Mouse (Mus musculus) fibroblast of lung, adult 2 months (primary cell): ENCODE measurements around the gene Vmn1r165.
"Not testable (repeated sequence)": the region's sequence is repeated elsewhere in the genome, so short reads cannot be mapped to it uniquely, and the experiment has no call there.

Experiments used
- DNase-seq: peaks from one replicate; pipeline ENCODE4 v3.0.0-alpha.2; 2011; ENCODE audit warnings: low read depth

Gene Vmn1r165

DNA sequence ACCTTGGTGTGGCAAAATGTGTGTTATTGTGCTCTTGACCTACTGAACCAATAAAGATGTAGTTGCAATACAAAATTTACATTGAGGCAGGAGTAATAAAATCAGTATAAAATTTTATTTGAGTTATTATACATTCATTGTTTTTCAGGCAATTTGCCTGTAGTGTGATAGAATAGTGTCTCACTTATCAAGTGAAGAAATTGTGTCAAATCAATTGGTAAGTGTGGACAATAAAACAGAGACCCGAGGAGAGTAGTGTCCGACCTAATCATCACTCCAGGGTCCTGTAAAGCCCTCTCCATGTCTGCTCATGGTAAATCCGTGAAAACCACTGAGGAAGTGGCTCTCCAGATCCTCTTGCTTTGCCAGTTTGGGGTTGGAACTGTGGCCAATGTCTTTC lies at the start of gene Vmn1r165:
TSS of gene Vmn1r165 (plus strand) at position 301 of the 400 bp plus-strand sequence.
- DNase-seq = not testable (repeated sequence)

DNA sequence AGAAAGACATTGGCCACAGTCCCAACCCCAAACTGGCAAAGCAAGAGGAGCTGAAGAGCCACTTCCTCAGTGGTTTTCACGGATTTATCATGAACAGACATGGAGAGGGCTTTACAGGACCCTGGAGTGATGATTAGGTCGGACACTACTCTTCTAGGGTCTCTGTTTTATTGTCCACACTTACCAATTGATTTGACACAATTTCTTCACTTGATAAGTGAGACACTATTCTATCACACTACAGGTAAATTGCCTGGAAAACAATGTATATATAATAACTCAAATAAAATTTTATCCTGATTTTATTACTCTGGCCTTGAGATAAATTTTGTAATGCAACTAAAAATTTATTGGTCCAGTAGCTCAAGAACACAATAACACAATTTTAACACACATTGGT lies 34.5 kb downstream of the Vmn1r165 start, which contains the start of gene Vmn1r166:
TSS of gene Vmn1r166 (minus strand) at position 101 of the 400 bp plus-strand sequence.
- DNase-seq = not testable (repeated sequence)
